Mouse (Mus musculus): ENCODE data around the gene Gm38392. TPM values are rescaled to one million over a fixed set of nuclear protein-coding genes. Genes with fewer than 3 reads are reported as not detected.
"Not testable (repeated sequence)": the region's sequence is repeated elsewhere in the genome, so short reads cannot be mapped to it uniquely, and the experiment has no call there.

The Gm38392 gene
- total and polyA plus RNA-seq, 2 experiments from 2014 or later = not detected

GRCm38 (mm10) chr3:88296561-88297318, 9.7 kb upstream of the Gm38392 start, which contains the start of the genes Tsacc and Cct3:
TSS of gene Tsacc (minus strand) at chr3:88296999.
TSS of gene Cct3 (plus strand) at chr3:88297116.
- peak; percentile 98 for ATAC-seq (ENCODE audit: insufficient read depth, low read depth)

DNA sequence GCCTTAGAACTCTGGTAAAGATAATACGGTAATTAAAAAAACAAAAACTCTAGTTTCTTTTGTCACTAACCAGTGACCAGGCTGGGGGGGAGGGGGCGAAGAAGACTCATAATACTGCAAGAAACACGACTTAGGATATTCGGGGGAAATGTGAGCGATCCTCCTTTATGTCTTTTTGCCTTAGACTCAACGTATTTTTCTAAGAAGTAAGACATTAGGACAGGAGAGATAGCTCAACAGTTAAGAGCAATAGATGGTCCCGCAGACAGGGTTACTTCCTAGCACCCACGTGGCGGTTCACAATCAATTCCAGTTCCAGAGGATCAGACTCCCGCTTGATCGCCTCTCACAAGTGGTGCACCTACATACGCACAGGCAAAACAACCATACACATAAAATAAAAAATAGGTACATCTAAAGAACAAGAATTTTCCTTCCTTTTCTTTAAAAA, 9.1 kb upstream of the Gm38392 start:
- ATAC-seq (ENCODE audit: insufficient read depth, low read depth) (no peak), DNase-seq (ENCODE audit: low spot score) (no peak)
- H3K4me2 ChIP-seq (ENCODE audit: low read depth, low read length) = peak overlapping the region; percentile 75
- WGBS = 2% methylated on average over 12 of the region's 12 CpGs
- peak overlapping the region; percentile 60 for H3K9ac ChIP-seq (replicated peaks; ENCODE audit: low read depth, low read length)
- H3K36me3 ChIP-seq (replicated peaks; ENCODE audit: control insufficient read depth, insufficient read depth, low read length) = peaks cover 17% of the 10 kb centered on the region
- TF ChIP-seq EP300 (IDR thresholded peaks at IDR 0.05; ENCODE audit: low read depth) = no peak
- no peak for TF ChIP-seq CTCF (IDR thresholded peaks at IDR 0.05; ENCODE audit: low read depth)
- peak overlapping the region; percentile 94 for H3K27ac ChIP-seq (ENCODE audit: low read depth)
- H3K4me1 ChIP-seq (ENCODE audit: control insufficient read depth, insufficient read depth) = peaks cover 17% of the 10 kb centered on the region
- H3K27me3 ChIP-seq (ENCODE audit: control insufficient read depth, insufficient read depth, low read length) = no peaks in the 10 kb centered on the region
- peak overlapping the region; percentile 89 for H3K4me3 ChIP-seq (ENCODE audit: low read depth, low read length)
- H3K9me3 ChIP-seq (replicated peaks; ENCODE audit: control insufficient read depth, low read length) = no peaks in the 10 kb centered on the region

More at GRCm38 (mm10) chr3:88296561-88297318, 9.7 kb upstream of the Gm38392 start, which contains the start of the genes Tsacc and Cct3:
- Histone ChIP-seq H3K9me3 (replicated peaks; ENCODE audit: control insufficient read depth, low read length) (no peaks in the 10 kb centered on the region), H3K27ac (ENCODE audit: low read depth) (peak within 1 kb of the TSS; percentile 95), H3K9ac (replicated peaks; ENCODE audit: low read depth, low read length) (peak within 1 kb of the TSS; percentile 78), H3K4me1 (ENCODE audit: control insufficient read depth, insufficient read depth) (peaks cover 17% of the 10 kb centered on the region), H3K36me3 (replicated peaks; ENCODE audit: control insufficient read depth, insufficient read depth, low read length) (peaks cover 23% of the 10 kb centered on the region), H3K4me3 (ENCODE audit: low read depth, low read length) (peak within 1 kb of the TSS; percentile 89), H3K4me2 (ENCODE audit: low read depth, low read length) (peak within 1 kb of the TSS; percentile 76), H3K27me3 (ENCODE audit: control insufficient read depth, insufficient read depth, low read length) (no peaks in the 10 kb centered on the region)
- peak; percentile 99 for DNase-seq (ENCODE audit: low spot score)
- peak; percentile 47; the same call in 1 of the 2 replicates for TF ChIP-seq EP300 (IDR thresholded peaks at IDR 0.05; ENCODE audit: low read depth)
- peak; percentile 22; the same call in 1 of the 2 replicates for TF ChIP-seq CTCF (IDR thresholded peaks at IDR 0.05; ENCODE audit: low read depth)
- under 1% methylated on average over 44 of the region's 44 CpGs for WGBS

DNA sequence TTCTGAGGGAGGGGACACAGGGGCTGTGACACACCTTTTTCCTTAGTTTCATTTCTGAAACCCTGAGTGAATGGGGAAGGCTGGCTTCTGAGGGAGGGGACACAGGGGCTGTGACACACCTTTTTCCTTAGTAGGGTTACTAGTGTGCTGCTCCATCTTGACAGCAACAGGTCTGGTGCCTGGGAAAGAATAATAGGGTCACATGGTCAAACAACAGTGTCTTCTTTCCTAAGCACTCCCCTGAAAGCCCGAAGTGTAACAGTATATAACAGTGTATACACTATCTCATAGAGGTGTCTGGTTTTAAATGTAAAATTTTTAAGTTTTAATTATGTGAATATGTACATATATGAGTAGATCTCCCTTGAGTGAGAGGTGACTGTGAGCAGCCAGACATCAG, 8.3 kb upstream of the Gm38392 start:
- H3K9ac ChIP-seq (replicated peaks; ENCODE audit: low read depth, low read length); DNase-seq (ENCODE audit: low spot score); H3K27ac ChIP-seq (ENCODE audit: low read depth); H3K4me2 ChIP-seq (ENCODE audit: low read depth, low read length); ATAC-seq (ENCODE audit: insufficient read depth, low read depth); H3K9me3 ChIP-seq (replicated peaks; ENCODE audit: control insufficient read depth, low read length); H3K4me3 ChIP-seq (ENCODE audit: low read depth, low read length); H3K36me3 ChIP-seq (replicated peaks; ENCODE audit: control insufficient read depth, insufficient read depth, low read length); H3K27me3 ChIP-seq (ENCODE audit: control insufficient read depth, insufficient read depth, low read length): not testable (repeated sequence)
- WGBS = 59% methylated on average over 1 of the region's 1 CpGs
- H3K4me1 ChIP-seq (ENCODE audit: control insufficient read depth, insufficient read depth) = peaks cover 17% of the 10 kb centered on the region

DNA sequence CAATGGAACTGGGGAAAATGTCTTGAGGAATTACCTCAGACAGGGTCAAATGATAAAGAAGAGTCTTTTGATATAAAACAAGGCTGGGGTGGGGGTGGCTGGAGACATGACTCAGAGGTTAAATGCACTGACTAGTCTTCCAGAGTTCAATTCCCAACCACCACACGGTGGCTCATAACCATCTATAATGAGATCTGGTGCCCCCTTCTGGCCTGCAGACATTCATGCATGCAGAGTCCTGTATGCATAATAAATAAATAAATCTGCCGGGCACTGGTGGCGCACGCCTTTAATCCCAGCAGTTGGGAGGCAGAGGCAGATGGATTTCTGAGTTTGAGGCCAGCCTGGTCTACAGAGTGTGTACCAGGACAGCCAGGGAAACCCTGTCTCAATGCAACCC, 5.0 kb upstream of the Gm38392 start:
- Histone ChIP-seq H3K4me2 (ENCODE audit: low read depth, low read length) (no peak overlapping the region), H3K9ac (replicated peaks; ENCODE audit: low read depth, low read length) (no peak overlapping the region), H3K4me3 (ENCODE audit: low read depth, low read length) (no peak overlapping the region), H3K9me3 (replicated peaks; ENCODE audit: control insufficient read depth, low read length) (no peaks in the 10 kb centered on the region), H3K27ac (ENCODE audit: low read depth) (no peak overlapping the region), H3K36me3 (replicated peaks; ENCODE audit: control insufficient read depth, insufficient read depth, low read length) (no peaks in the 10 kb centered on the region), H3K4me1 (ENCODE audit: control insufficient read depth, insufficient read depth) (0 out of 2 replicates have a peak, but pooled peaks cover 8% of the 10 kb centered on the region), H3K27me3 (ENCODE audit: control insufficient read depth, insufficient read depth, low read length) (no peaks in the 10 kb centered on the region)
- TF ChIP-seq EP300 (IDR thresholded peaks at IDR 0.05; ENCODE audit: low read depth) (no peak), CTCF (IDR thresholded peaks at IDR 0.05; ENCODE audit: low read depth) (peak; percentile 46)
- WGBS = 65% methylated on average over 4 of the region's 4 CpGs
- DNase-seq (ENCODE audit: low spot score) = peak; percentile 9
- no peak for ATAC-seq (ENCODE audit: insufficient read depth, low read depth)

GRCm38 (mm10) chr3:88288133-88288713, 1.2 kb upstream of the Gm38392 start:
- not testable (repeated sequence) for ATAC-seq (ENCODE audit: insufficient read depth, low read depth); DNase-seq (ENCODE audit: low spot score); H3K27ac ChIP-seq (ENCODE audit: low read depth); H3K9me3 ChIP-seq (replicated peaks; ENCODE audit: control insufficient read depth, low read length); H3K4me3 ChIP-seq (ENCODE audit: low read depth, low read length); H3K9ac ChIP-seq (replicated peaks; ENCODE audit: low read depth, low read length); H3K4me2 ChIP-seq (ENCODE audit: low read depth, low read length); H3K36me3 ChIP-seq (replicated peaks; ENCODE audit: control insufficient read depth, insufficient read depth, low read length); H3K4me1 ChIP-seq (ENCODE audit: control insufficient read depth, insufficient read depth); H3K27me3 ChIP-seq (ENCODE audit: control insufficient read depth, insufficient read depth, low read length)
- WGBS = 64% methylated on average over 8 of the region's 10 CpGs

- no CpG with 5 or more reads among the region's 2 CpGs for WGBS
- not testable (repeated sequence) for ATAC-seq (ENCODE audit: insufficient read depth, low read depth); H3K9me3 ChIP-seq (replicated peaks; ENCODE audit: control insufficient read depth, low read length); DNase-seq (ENCODE audit: low spot score); H3K9ac ChIP-seq (replicated peaks; ENCODE audit: low read depth, low read length); H3K4me1 ChIP-seq (ENCODE audit: control insufficient read depth, insufficient read depth); H3K27me3 ChIP-seq (ENCODE audit: control insufficient read depth, insufficient read depth, low read length); H3K27ac ChIP-seq (ENCODE audit: low read depth); H3K4me2 ChIP-seq (ENCODE audit: low read depth, low read length); H3K4me3 ChIP-seq (ENCODE audit: low read depth, low read length); H3K36me3 ChIP-seq (replicated peaks; ENCODE audit: control insufficient read depth, insufficient read depth, low read length)
Measured at GRCm38 (mm10) chr3:88285565-88285895, 1.5 kb downstream of the Gm38392 start.

DNA sequence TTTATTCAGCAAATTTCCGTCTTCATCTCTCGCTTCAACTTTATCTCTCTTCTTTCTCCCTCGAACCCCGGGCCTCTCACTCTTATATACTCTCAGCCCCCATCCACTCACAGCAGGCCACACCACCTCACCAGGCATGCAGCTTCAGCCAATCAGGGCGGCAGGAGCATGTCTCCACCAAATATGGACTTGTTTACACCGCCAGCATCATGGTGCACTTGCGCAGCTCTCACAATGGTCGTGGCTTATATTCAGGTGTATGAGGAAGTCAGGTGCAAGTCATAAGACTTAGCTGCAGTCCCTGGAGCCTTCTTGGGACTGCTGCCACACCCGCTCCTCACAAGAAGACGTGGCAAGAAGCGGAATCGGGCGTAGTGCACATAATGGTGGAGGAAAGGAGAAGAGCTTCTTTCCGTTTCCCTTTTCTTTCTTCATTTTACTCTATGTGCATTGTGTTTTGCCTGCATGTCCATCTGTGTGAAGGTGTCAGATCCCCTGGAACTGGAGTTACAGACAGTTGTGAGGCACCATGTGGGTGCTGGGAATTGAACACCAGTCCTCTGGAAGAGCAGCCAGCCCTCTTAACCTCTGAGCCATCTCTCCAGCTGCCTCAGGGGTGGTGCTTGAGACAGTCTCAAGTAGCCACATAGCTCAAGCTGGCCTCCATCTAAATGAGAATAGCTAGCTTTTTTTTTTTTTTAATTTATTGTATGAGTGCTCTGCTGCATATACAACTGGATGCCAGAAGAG, 2.0 kb downstream of the Gm38392 start:
- not testable (repeated sequence) for H3K9me3 ChIP-seq (replicated peaks; ENCODE audit: control insufficient read depth, low read length); H3K4me2 ChIP-seq (ENCODE audit: low read depth, low read length); H3K4me3 ChIP-seq (ENCODE audit: low read depth, low read length); H3K4me1 ChIP-seq (ENCODE audit: control insufficient read depth, insufficient read depth); H3K27me3 ChIP-seq (ENCODE audit: control insufficient read depth, insufficient read depth, low read length); DNase-seq (ENCODE audit: low spot score); H3K27ac ChIP-seq (ENCODE audit: low read depth); H3K9ac ChIP-seq (replicated peaks; ENCODE audit: low read depth, low read length); ATAC-seq (ENCODE audit: insufficient read depth, low read depth); H3K36me3 ChIP-seq (replicated peaks; ENCODE audit: control insufficient read depth, insufficient read depth, low read length)
- 93% methylated on average over 14 of the region's 14 CpGs for WGBS

Data from heart, postnatal 0 days (tissue).